Mouse (Mus musculus): Measurements from ENCODE around the gene Ctnnd2. TPM values are rescaled to one million over a fixed set of nuclear protein-coding genes. Genes with fewer than 3 reads are reported as not detected.

The Ctnnd2 gene
- polyA plus RNA-seq, 1 experiment = 4.6 TPM

DNA sequence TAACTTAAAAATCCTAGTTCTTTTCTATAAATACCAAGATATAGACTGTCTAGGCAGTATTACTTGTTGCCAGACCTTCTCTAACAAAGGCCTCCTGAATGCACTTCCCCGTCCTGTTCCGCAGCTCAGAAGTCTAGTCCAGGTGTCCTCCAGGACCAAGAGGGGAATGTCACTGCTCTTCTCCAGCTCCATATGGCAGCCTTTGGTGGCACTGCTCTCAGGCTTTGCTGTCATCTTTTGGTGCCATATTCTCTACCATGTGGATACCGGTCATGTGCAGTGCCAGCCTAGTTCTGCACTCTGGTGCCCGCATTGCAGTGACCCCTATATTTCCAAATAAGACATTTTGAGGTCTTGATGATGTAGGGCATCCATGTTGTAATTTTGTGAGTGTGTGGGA, 56.7 kb downstream of the Ctnnd2 start:
- WGBS = 94% methylated on average over 4 of the region's 4 CpGs
- Histone ChIP-seq H3K36me3 (ENCODE audit: control insufficient read depth, insufficient read depth, low read length) (no peaks in the 10 kb centered on the region), H3K27ac (ENCODE audit: control insufficient read depth, insufficient read depth, low read length) (no peak overlapping the region), H3K4me3 (ENCODE audit: control insufficient read depth, insufficient read depth, low read length) (no peak overlapping the region), H3K4me1 (replicated peaks; ENCODE audit: control insufficient read depth, insufficient read depth, low read length) (no peaks in the 10 kb centered on the region), H3K27me3 (ENCODE audit: control insufficient read depth, insufficient read depth, low read length) (no peaks in the 10 kb centered on the region)
- TF ChIP-seq CTCF (IDR thresholded peaks at IDR 0.05; ENCODE audit: borderline replicate concordance, control insufficient read depth, extremely low read depth, insufficient read depth, low read length, poor library complexity) = no peak
- no peak for TF ChIP-seq POLR2A (IDR thresholded peaks at IDR 0.05; ENCODE audit: control insufficient read depth, extremely low read depth, insufficient read depth, low read length, poor library complexity)
- no peak for DNase-seq

DNA sequence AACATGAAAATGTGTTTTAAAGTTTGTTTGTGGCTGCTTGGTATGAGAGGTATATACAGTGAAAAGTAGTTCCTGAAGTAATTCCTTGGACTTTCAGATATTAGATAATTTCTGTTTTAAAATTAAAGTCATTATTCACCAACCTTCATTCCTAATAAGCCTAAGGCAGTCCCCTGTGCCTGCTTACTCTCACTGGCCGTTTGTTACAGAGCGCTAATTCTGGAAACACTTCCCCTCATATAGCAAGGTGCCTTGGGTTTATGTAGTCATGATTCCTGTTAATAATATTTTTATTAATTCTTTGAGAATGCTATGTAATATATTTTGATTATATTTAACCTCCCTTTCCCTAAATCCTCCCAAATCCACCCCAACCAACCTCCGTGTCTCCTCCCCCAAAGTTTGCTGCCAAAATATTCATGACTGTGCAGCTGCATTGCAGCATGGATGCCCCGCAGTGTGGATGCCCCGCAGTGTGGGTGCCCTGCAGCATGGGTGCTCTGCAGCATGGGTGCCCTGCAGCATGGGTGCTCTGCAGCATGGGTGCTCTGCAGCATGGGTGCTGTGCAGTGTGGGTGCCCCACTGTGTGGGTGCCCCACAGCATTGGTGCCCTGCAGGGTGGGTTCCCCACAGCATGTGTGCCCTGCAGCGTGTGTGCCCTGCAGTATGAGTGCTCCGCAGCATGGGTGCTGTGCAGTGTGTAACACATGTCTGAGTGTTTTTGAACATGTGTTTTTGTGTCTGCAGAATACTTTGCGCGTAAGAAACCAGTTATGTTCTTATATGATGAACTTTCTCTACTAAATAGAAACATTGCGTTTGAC, 63.0 kb downstream of the Ctnnd2 start:
- Histone ChIP-seq H3K27ac (ENCODE audit: control insufficient read depth, insufficient read depth, low read length) (no peak overlapping the region), H3K27me3 (ENCODE audit: control insufficient read depth, insufficient read depth, low read length) (no peaks in the 10 kb centered on the region), H3K4me3 (ENCODE audit: control insufficient read depth, insufficient read depth, low read length) (no peak overlapping the region), H3K4me1 (replicated peaks; ENCODE audit: control insufficient read depth, insufficient read depth, low read length) (no peaks in the 10 kb centered on the region), H3K36me3 (ENCODE audit: control insufficient read depth, insufficient read depth, low read length) (no peaks in the 10 kb centered on the region)
- no peak for TF ChIP-seq POLR2A (IDR thresholded peaks at IDR 0.05; ENCODE audit: control insufficient read depth, extremely low read depth, insufficient read depth, low read length, poor library complexity)
- TF ChIP-seq CTCF (IDR thresholded peaks at IDR 0.05; ENCODE audit: borderline replicate concordance, control insufficient read depth, extremely low read depth, insufficient read depth, low read length, poor library complexity) = no peak
- no peak for DNase-seq
- 94% methylated on average over 10 of the region's 10 CpGs for WGBS

DNA sequence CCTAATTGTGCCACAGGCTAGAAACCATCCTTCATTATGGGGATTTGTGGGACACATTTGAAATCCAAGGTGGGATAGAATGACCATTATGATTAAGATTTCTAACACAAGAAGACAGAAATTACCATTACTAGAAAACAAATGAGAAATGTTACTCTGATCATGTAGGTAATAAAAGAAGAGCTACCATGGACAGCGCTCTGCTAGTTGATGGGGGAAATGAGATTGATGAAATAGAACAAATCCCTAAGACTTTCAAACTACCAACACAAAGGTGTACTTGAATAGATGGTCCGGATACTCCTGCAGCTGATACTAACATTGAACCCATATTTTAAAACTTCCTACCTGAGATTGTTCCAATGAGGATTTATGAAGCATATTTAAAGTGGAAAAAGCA, 68.5 kb downstream of the Ctnnd2 start:
- WGBS = 91% methylated on average over 2 of the region's 2 CpGs
- Histone ChIP-seq H3K36me3 (ENCODE audit: control insufficient read depth, insufficient read depth, low read length) (no peaks in the 10 kb centered on the region), H3K27ac (ENCODE audit: control insufficient read depth, insufficient read depth, low read length) (no peak overlapping the region), H3K4me3 (ENCODE audit: control insufficient read depth, insufficient read depth, low read length) (no peak overlapping the region), H3K27me3 (ENCODE audit: control insufficient read depth, insufficient read depth, low read length) (no peaks in the 10 kb centered on the region), H3K4me1 (replicated peaks; ENCODE audit: control insufficient read depth, insufficient read depth, low read length) (no peaks in the 10 kb centered on the region)
- TF ChIP-seq CTCF (IDR thresholded peaks at IDR 0.05; ENCODE audit: borderline replicate concordance, control insufficient read depth, extremely low read depth, insufficient read depth, low read length, poor library complexity) (no peak), POLR2A (IDR thresholded peaks at IDR 0.05; ENCODE audit: control insufficient read depth, extremely low read depth, insufficient read depth, low read length, poor library complexity) (no peak)
- no peak for DNase-seq

DNA sequence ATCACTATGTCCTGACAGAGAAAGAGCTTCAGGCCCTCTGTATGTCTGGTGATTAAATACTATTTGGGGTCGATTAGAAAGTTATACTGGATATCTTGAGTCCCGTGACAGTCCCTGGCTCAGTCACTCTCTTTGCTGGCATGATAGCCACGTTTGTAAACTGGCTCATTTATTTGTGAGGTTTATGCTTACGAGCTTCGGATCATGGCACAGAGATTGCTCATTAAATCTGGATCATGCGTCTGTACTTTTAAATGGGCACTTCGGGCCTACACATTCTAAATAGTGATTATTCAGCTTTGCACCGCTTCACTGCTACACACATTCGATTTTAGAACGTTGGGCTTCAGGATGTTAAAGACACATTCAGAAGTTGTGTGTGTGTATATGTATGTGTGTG, 96.4 kb downstream of the Ctnnd2 start:
- no peak overlapping the region for H3K27ac ChIP-seq (ENCODE audit: control insufficient read depth, insufficient read depth, low read length)
- WGBS = 93% methylated on average over 10 of the region's 10 CpGs
- no peak for DNase-seq
- H3K27me3 ChIP-seq (ENCODE audit: control insufficient read depth, insufficient read depth, low read length) = no peaks in the 10 kb centered on the region
- TF ChIP-seq CTCF (IDR thresholded peaks at IDR 0.05; ENCODE audit: borderline replicate concordance, control insufficient read depth, extremely low read depth, insufficient read depth, low read length, poor library complexity) (no peak), POLR2A (IDR thresholded peaks at IDR 0.05; ENCODE audit: control insufficient read depth, extremely low read depth, insufficient read depth, low read length, poor library complexity) (no peak)
- no peaks in the 10 kb centered on the region for H3K4me1 ChIP-seq (replicated peaks; ENCODE audit: control insufficient read depth, insufficient read depth, low read length)
- no peak overlapping the region for H3K4me3 ChIP-seq (ENCODE audit: control insufficient read depth, insufficient read depth, low read length)
- no peaks in the 10 kb centered on the region for H3K36me3 ChIP-seq (ENCODE audit: control insufficient read depth, insufficient read depth, low read length)

DNA sequence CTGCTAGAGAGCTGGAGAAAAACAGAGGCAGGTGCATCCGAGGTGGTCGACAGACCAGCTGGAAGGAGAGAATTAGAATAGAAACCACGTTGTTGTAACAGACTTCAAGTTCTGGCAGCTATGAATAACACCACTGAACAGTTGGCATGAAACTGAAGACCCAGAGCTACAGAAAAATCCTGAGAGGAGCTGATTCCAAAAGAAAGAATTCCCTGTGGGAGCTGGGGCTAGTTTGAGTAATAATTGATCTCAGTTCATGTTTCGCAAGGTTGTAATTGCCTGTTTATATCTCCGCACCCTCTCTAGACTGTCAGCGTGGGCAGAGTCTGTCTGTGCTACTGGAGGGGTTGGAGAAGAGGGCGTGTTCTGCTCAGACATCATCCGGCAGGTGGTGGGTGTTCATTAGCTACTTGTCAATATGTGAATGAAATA, 98.8 kb downstream of the Ctnnd2 start:
- Histone ChIP-seq H3K4me1 (replicated peaks; ENCODE audit: control insufficient read depth, insufficient read depth, low read length) (no peaks in the 10 kb centered on the region), H3K4me3 (ENCODE audit: control insufficient read depth, insufficient read depth, low read length) (no peak overlapping the region), H3K36me3 (ENCODE audit: control insufficient read depth, insufficient read depth, low read length) (no peaks in the 10 kb centered on the region), H3K27ac (ENCODE audit: control insufficient read depth, insufficient read depth, low read length) (no peak overlapping the region), H3K27me3 (ENCODE audit: control insufficient read depth, insufficient read depth, low read length) (no peaks in the 10 kb centered on the region)
- DNase-seq = no peak
- WGBS = 81% methylated on average over 8 of the region's 8 CpGs
- TF ChIP-seq CTCF (IDR thresholded peaks at IDR 0.05; ENCODE audit: borderline replicate concordance, control insufficient read depth, extremely low read depth, insufficient read depth, low read length, poor library complexity) = no peak
- TF ChIP-seq POLR2A (IDR thresholded peaks at IDR 0.05; ENCODE audit: control insufficient read depth, extremely low read depth, insufficient read depth, low read length, poor library complexity) = no peak

DNA sequence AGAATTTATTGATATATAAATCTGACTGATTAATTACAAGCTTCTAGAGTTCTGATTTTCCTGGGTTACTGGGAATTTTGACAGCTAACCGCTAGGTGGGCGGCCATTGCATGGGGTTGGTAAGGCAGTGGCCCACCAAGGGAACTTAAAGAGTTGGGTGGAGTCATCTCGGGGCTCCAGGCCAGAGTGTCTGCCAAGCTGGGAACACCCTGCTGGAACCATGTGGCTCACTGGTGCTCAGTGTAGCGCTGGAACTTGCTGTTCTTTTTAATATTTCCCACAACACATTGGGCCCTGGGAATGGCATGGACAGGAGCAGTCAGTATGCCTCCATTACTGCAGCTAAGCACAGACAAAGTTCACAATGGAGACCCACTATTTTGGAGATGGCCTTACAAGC, 99.9 kb downstream of the Ctnnd2 start:
- TF ChIP-seq CTCF (IDR thresholded peaks at IDR 0.05; ENCODE audit: borderline replicate concordance, control insufficient read depth, extremely low read depth, insufficient read depth, low read length, poor library complexity) (no peak), POLR2A (IDR thresholded peaks at IDR 0.05; ENCODE audit: control insufficient read depth, extremely low read depth, insufficient read depth, low read length, poor library complexity) (no peak)
- WGBS = 95% methylated on average over 4 of the region's 4 CpGs
- no peaks in the 10 kb centered on the region for H3K4me1 ChIP-seq (replicated peaks; ENCODE audit: control insufficient read depth, insufficient read depth, low read length)
- no peak for DNase-seq
- no peak overlapping the region for H3K4me3 ChIP-seq (ENCODE audit: control insufficient read depth, insufficient read depth, low read length)
- H3K27me3 ChIP-seq (ENCODE audit: control insufficient read depth, insufficient read depth, low read length) = no peaks in the 10 kb centered on the region
- no peaks in the 10 kb centered on the region for H3K36me3 ChIP-seq (ENCODE audit: control insufficient read depth, insufficient read depth, low read length)
- no peak overlapping the region for H3K27ac ChIP-seq (ENCODE audit: control insufficient read depth, insufficient read depth, low read length)
